Mouse (Mus musculus) retina, embryonic 14.5 days (tissue): ENCODE measurements around the gene Stkld1.

ENCODE experiments used
- DNase-seq: peaks from one replicate; pipeline ENCODE4 v3.0.0-alpha.2; 2015; ENCODE audit warnings: low spot score

The Stkld1 gene

DNA sequence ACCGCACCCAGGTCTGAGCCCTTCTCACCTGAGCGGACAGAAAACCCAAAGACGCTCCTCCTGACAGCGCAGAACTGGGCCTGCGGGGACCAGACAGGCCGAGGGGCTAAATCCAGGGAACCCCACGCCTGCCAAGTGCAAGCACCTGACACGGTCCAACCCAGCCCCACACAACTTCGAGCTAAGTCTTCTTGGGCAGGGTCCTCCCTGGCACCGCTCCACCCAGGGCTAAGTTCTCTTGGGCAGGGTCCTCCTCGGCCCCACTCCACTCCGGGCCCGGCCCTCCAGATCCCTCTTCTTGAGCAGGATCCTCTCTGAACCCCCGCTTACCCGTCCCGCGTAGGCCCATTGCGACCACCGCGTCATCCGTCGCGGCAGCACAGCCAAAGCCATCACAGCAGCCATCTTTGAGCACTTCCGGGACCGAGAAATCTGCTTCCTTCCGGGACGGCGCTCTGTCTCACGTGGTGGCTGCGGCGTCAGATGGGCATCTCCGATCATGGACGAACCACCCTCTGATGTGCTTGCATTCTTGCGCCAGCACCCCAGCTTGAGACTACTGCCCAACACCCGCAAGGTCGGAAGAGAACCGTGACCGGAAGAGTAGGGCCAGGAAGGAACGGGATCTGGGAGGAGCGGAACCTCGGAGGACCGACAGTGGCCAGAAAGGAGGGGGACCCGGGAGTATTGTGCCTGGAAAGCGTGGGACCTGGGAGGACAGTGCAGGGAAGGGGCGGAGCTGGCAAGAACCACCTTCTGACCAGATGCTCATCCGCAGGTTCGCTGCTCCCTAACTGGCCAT is 17.7 kb upstream of the Stkld1 start, which contains the start of the genes Surf2 and Surf1:
TSS of gene Surf2 (plus strand) at position 441 of the 802 bp plus-strand sequence.
TSS of gene Surf1 (minus strand) at position 604 of the 802 bp plus-strand sequence.
- DNase-seq: peak; percentile 82

GRCm38 (mm10) chr2:26916738-26917137 is 17.1 kb upstream of the Stkld1 start:
- no peak for DNase-seq

DNA sequence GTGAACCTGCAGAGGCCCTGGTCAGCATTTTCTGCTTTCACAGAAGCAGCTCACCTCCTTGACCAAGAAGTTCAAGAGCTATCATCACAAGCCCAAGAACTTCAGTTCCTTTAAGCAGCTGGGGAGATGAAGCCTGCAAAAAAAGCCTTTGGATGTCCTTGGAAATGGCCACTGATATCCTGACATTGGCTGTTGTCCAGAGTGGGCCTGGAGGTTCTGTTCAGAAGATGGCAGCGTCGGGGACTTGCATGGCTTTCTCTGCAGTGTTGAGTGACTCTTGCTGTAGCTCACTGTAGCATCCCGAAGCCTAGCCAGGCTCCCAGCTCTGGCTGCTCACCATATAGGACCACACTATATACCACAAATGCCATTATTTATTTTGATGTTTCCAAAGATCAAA is 14.2 kb upstream of the Stkld1 start:
- no peak for DNase-seq

GRCm38 (mm10) chr2:26920190-26920855 is 13.5 kb upstream of the Stkld1 start:
- no peak for DNase-seq

GRCm38 (mm10) chr2:26921784-26922183 is 12.1 kb upstream of the Stkld1 start:
- DNase-seq: no peak

GRCm38 (mm10) chr2:26927745-26928476 is 5.9 kb upstream of the Stkld1 start:
- no peak for DNase-seq

DNA sequence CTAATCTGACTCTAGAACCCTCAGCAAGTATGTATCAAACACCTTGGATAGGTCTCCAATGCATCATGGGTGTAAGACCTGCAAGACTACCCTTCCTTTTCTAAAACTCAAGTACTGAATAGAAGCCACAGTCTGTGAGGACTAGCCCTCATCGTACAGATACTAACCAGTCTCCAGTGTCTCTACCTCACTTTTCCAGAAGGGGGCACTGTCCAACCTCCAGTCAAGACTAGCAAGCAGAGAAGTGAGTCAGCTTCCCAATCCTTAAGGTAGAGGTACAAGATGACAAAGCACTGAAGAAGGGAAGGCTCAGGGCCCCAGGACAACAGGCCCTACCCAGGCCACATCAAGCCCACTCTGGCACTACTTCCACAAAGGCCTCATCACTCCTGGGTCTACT is 3.5 kb upstream of the Stkld1 start:
- peak; percentile 79 for DNase-seq

DNA sequence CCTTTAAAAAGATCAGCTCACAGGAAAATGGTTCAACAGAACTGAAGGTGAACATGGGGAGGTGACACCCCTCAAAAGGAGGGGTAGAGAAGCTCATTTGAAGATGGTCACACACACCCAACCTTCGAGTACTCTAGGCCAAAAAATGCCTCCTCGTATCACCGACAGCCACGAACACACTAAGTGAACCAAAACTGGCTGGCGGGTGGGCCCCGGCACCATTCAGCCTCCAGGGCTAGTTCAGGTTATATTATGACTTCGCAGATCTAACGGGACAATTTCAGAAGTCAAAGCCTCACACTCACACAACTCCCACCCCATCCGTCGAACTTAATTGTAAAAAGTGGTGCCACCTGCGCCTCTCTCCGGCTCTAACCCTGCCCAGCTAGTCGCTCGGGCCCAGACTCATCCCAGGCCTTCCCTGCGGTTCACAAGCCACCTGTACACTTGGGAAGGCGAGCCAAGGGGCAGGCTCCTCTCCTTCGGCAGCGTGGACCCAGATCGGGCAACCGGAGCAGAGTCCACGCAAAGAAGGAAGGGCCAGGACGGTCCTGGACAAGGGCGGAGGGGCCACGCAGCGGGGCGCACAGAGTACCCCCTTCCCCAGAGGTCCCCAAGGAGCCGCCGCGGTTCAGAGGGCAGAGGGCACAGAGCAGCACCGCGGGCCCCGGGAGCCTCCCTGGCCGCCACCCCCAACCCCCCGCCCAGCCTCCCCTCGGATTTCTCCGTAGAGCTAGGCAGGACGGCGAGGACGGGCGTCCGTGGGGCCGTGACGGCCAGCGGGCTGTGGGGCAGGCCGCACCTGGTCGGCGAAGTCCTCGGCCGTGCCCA is 1.2 kb upstream of the Stkld1 start:
- DNase-seq: no peak

- DNase-seq: no peak
Observed at GRCm38 (mm10) chr2:26935286-26935685, 1.4 kb downstream of the Stkld1 start.

GRCm38 (mm10) chr2:26936425-26936824 is 2.6 kb downstream of the Stkld1 start:
- no peak for DNase-seq

DNA sequence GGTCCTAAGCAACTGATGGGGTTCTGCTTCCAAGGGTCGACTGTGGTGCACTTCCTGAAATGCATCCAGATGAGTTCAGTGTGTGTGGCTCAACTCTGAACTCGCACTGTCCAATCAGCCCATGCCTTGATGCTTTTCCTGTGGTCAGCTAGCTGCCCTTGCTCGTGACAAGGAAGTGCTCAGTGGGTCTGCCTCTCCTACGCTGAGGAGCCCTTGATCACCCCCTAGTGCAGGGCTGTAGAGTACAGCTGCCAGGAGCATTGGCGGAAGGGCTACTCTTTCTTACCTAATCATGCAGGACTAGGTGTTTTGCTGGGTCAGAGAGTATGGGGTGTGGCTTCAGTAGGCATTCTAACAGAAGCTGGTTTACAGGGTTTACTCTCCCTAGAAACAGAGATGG is 7.7 kb downstream of the Stkld1 start:
- DNase-seq: no peak

GRCm38 (mm10) chr2:26943253-26943652 is 9.4 kb downstream of the Stkld1 start:
- no peak for DNase-seq

GRCm38 (mm10) chr2:26950411-26950810 is 16.6 kb downstream of the Stkld1 start:
- no peak for DNase-seq

- DNase-seq: no peak
Observed at GRCm38 (mm10) chr2:26951346-26951905, 17.6 kb downstream of the Stkld1 start.

DNA sequence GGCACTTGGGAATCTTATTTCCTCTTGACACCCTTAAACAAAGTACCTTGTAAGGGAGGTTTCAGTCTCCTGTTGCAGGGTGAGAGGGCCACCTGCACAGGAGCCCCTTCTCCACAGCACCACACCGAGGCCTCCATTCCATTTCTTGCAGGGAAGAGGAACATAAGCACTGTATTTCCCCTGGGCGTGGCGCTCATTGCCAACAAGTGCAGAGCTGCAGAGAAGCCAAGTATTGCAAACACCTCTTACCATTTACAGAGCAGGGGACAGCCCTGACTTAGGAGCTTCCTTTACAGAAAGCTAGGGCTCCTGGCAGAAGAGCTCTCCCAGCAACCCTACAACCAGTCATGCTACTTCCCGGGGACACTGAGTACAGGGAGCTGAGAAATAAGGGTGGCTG is 18.3 kb downstream of the Stkld1 start:
- no peak for DNase-seq

DNA sequence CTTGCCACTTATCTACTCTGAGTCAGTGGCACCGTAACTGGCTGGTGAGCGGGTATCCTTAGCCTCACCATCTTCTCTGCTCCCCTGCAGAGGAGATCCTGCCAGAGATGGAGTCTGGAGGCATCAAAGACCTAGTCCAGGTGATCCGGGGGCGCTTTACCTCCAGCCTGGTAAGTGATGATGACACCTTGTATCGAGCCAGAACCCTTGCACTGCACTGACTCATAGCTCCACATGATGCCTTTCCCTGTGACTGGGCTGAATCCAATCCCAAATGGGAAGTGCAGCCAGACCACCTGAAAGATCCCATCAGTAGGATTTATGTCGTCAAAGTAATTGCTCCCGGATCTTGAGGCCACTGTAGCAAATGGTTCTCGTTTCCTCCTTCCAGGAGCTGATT is 19.0 kb downstream of the Stkld1 start:
- DNase-seq: no peak

DNA sequence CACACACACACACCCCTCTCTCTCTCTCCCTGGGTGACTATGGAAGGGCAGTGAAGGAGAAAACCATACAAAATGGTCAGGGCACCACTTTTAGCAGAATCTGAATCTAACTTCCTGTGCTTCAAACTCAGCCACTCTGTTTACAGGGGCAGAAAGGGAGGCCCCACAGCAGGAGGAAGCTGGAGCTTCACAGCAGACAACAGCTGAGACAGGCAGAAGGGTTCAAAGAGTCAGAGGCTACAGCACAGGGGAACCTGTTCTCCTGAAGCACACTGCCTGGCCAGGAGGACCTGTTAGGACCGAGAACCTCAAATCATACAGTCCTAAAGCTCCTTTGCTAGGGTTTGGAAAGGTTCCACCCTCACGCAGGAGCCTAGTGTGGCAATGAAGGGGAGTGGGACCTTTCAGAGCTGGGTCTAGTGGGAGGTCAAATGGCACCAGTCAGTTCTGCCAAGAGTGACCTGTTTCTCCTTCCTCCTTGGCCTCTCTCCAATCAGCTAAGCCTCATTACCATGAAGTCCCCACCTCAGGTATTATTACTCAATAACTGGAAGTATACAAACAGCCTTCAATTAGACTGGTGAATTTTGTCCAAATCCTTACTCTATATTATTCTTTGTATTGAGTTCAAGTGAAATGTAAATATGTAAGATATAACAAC is 21.0 kb downstream of the Stkld1 start:
- no peak for DNase-seq

DNA sequence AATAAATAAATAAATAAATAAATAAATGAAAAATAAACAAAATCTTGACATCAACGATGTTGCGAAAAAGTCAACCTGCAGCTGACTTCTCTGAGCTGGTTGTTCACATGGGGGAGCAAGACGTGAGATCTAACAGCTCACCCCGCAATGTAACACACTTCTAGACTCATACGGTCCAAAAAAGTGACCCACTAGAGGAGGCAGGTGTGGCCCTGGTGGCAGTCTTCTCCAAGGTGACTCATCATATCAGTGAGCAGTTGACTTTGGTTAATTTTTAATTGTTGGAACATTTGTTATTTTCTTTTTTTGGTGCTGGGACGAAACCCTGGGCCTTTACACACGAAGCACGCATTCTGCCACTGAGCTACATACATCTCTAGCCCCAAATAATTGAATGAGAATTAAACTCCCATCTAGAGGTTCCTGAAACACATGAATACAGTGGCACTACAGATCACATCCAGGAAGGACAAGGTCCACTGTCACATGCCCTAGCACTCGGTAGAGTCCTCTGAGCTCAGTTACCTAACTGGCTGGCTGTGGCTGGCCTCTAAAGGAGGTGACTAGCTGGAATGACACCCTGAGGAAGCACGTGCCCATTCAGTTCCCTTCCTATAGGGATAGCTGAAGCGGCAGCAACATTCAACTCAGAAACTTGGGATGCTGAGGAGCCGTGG is 23.1 kb downstream of the Stkld1 start:
- no peak for DNase-seq

DNA sequence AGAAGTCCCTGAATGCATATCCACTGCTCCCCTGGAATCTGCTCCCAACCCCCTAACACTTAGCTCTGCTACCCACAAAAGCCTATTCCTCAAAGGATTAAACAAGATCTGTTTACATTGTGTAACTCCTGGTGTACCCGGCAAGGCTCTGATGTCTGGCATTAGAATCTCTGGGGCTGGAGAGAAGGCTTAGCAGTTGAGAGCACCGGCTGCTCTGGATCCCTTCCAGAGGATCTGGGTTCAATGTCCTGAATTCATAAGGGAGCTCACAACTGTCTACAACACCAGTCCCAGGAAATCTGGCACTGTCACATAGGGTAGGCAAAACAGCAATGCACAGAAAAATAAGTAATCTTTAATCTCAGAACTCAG is 23.6 kb downstream of the Stkld1 start:
- DNase-seq: no peak

DNA sequence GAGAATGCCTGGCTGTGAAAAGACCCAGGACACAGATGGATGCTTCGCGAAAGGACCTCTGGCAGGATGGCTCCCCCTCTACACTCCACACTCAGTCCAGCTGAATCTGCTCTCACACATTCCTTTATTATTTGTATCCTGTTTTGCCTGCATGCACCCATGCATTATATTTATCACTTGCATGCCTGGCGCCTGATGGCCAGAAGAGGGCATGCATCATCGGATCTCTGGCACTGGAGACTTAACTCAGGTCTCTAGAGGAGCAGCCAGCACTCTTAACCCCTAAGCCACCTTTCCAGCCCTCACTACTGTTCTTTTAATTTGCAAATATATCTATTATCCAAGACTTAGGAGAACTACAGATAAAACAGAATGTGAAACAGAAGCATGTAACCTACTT is 26.9 kb downstream of the Stkld1 start:
- DNase-seq: peak; percentile 15
